Comparison of ENCODE assay signal across 12 mouse cellular contexts in the genomic region with DNA sequence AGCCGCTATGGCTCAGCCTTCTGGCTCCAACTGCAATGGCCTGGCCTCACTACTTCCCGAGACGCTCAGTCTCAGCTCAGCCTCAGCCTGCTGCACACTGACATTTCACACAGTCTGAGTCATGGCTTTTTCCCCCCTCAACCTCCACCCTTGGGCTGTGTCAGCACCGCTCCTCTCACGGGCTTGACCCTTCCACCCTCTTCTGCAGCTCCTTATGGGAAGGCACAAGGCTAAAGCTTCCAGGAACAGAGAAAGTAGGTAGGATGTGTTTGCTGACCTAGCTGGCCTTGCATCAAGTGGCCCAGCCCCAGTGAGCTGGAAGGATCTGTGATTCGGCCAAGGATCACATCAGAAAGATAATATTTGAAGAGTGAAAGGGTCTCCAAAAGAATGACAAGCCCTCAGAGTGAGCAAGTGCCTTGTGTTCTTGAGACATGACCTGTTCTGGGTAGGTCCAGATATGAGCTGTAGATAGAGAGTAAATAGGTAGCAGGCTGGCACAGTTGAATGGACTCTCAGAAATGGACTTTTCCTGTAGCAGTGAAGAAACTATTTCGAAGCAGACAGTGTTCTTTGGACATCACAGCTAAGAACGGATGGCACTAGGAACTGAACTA.
DNase-seq lines count a peak whose midpoint lies in the region; ATAC-seq lines count a peak whose summit lies in the region.
"Had no signal": no experiment of that assay in that cellular context is flagged by ENCODE, and none has a peak within 500 bp of the region (broad histone marks: within the 10 kb centered on the region; RNA-seq: fewer than 3 reads in every experiment).

No protein-coding gene starts in this region.

- H3K4me1 ChIP-seq in midbrain, embryonic 15.5 days = no peaks in the 10 kb centered on the region

- no peaks in the 10 kb centered on the region for H3K36me3 ChIP-seq in midbrain, embryonic 15.5 days (replicated peaks)
- H3K36me3 ChIP-seq: limb, embryonic 12.5 days had no signal

- intact Hi-C loops in heart, postnatal 14 days (cut with DNase I) = no loop called here

- DNase-seq in heart, adult 11 months = peak; percentile 95
- no peak for DNase-seq in heart, postnatal 4 days
- DNase-seq in adrenal gland, postnatal 25 days = peak; percentile 42
- peak; percentile 20 to 23 for DNase-seq in heart, postnatal 14 days
- DNase-seq in urinary bladder, adult 2 months (ENCODE audit: low spot score) = peak; percentile 38
- DNase-seq in cerebellum, adult 18-20 months = no peak
- DNase-seq: right cerebral cortex, postnatal 25 days; thymus, adult 2 months had no signal

- WGBS in midbrain, embryonic 15.5 days = 88% methylated on average over 8 of the region's 8 CpGs

- H3K27me3 ChIP-seq in midbrain, embryonic 15.5 days (replicated peaks) = no peaks in the 10 kb centered on the region
- H3K27me3 ChIP-seq: limb, embryonic 12.5 days; Patski had no signal

- H3K9ac ChIP-seq in midbrain, embryonic 15.5 days = no peak overlapping the region
- H3K9ac ChIP-seq: limb, embryonic 12.5 days had no signal

- H3K4me2 ChIP-seq in midbrain, embryonic 15.5 days = no peak overlapping the region
- H3K4me2 ChIP-seq: limb, embryonic 12.5 days had no signal

- H3K9me3 ChIP-seq in midbrain, embryonic 15.5 days = no peaks in the 10 kb centered on the region
- H3K9me3 ChIP-seq: limb, embryonic 12.5 days had no signal

- no peak overlapping the region for H3K27ac ChIP-seq in midbrain, embryonic 15.5 days
- H3K27ac ChIP-seq: limb, embryonic 12.5 days had no signal

- no peak for ATAC-seq in CD4-positive, CD25-positive, alpha-beta regulatory T cell, adult 4 months
- ATAC-seq in midbrain, embryonic 15.5 days (replicated peaks) = no peak
- ATAC-seq: Patski had no signal

- H3K4me3 ChIP-seq in midbrain, embryonic 15.5 days = no peak overlapping the region
- H3K4me3 ChIP-seq: limb, embryonic 12.5 days had no signal

Comparison
In these comparisons a context has a peak if more than half of its experiments do, and no peak if none do; other contexts are left out.
1. DNase-seq: peak in heart, adult 11 months (single experiment), adrenal gland, postnatal 25 days (single experiment), heart, postnatal 14 days (2 of 2) and urinary bladder, adult 2 months (single experiment); none in heart, postnatal 4 days (single experiment) and cerebellum, adult 18-20 months (0 of 2).